Mouse (Mus musculus) heart, embryonic 15.5 days (tissue): Measurements from ENCODE around the gene Slc25a30. TPM values are rescaled to one million over a fixed set of nuclear protein-coding genes. Genes with fewer than 3 reads are reported as not detected.

Experiments used
- ATAC-seq: fragments of 200-750 bp; cut with Nextera tagmentation; replicated peaks from 2 replicates; pipeline ENCODE4 v1.8.0; 2017; ENCODE audit warnings: low read depth, moderate TSS enrichment; ENCODE audit not compliant: insufficient number of reproducible peaks, insufficient read depth, low FRiP score
- H3K27ac ChIP-seq: fragments of 300-500 bp; sonication (generic); 2 replicates; pipeline ENCODE4 v1.5.1; 2015; ENCODE audit warnings: mild to moderate bottlenecking, inconsistent platforms
- H3K27me3 ChIP-seq: fragments of 300-500 bp; sonication (generic); 2 replicates; pipeline ENCODE4 v1.6.1; 2015; ENCODE audit warnings: inconsistent platforms
- H3K36me3 ChIP-seq: fragments of 300-500 bp; sonication (generic); 2 replicates; pipeline ENCODE4 v1.6.1; 2015; ENCODE audit warnings: mild to moderate bottlenecking, inconsistent platforms
- H3K4me1 ChIP-seq: fragments of 300-500 bp; sonication (generic); replicated peaks from 2 replicates; pipeline ENCODE4 v1.6.1; 2015; ENCODE audit warnings: inconsistent platforms
- H3K4me2 ChIP-seq: fragments of 300-500 bp; sonication (generic); 2 replicates; pipeline ENCODE4 v1.6.1; 2015; ENCODE audit warnings: inconsistent platforms, mild to moderate bottlenecking, moderate library complexity
- H3K4me3 ChIP-seq: fragments of 300-500 bp; sonication (generic); 2 replicates; pipeline ENCODE4 v1.5.1; 2015; ENCODE audit warnings: mild to moderate bottlenecking, inconsistent platforms
- H3K9ac ChIP-seq: fragments of 300-500 bp; sonication (generic); 2 replicates; pipeline ENCODE4 v1.6.1; 2015; ENCODE audit warnings: mild to moderate bottlenecking, inconsistent platforms
- H3K9me3 ChIP-seq: fragments of 300-500 bp; sonication (generic); replicated peaks from 2 replicates; pipeline ENCODE4 v1.6.1; 2016; ENCODE audit warnings: inconsistent platforms
- WGBS: fragments of 180-500 bp; shearing (Covaris S2); methylation state at CpG from one replicate; pipeline ENCODE4 v1.1.7; 2015; ENCODE audit warnings: mixed read lengths; 5-methylcytosine and 5-hydroxymethylcytosine counted together
- polyA plus RNA-seq: library from polyadenylated mRNA; unstranded; fragments of >200 nt; fragmentation: Nextera tagmentation; extraction: Ambion mirVana; gene quantifications from 2 replicates; pipeline ENCODE4 v1.2.1, GENCODE M21; 2015

Slc25a30 gene
- polyA plus RNA-seq, 1 experiment from 2014 or later = 5.8 TPM

GRCm38 (mm10) chr14:75826851-75827410 is 40.1 kb upstream of the Slc25a30 start:
- Histone ChIP-seq H3K9me3 (no peaks in the 10 kb centered on the region), H3K9ac (no peak overlapping the region), H3K36me3 (no peaks in the 10 kb centered on the region), H3K4me3 (no peak overlapping the region), H3K4me1 (peaks cover 12% of the 10 kb centered on the region), H3K27me3 (0 out of 2 replicates have a peak, but pooled peaks cover 4% of the 10 kb centered on the region), H3K27ac (no peak overlapping the region), H3K4me2 (no peak overlapping the region)
- 74% methylated on average over 3 of the region's 3 CpGs for WGBS
- no peak for ATAC-seq

DNA sequence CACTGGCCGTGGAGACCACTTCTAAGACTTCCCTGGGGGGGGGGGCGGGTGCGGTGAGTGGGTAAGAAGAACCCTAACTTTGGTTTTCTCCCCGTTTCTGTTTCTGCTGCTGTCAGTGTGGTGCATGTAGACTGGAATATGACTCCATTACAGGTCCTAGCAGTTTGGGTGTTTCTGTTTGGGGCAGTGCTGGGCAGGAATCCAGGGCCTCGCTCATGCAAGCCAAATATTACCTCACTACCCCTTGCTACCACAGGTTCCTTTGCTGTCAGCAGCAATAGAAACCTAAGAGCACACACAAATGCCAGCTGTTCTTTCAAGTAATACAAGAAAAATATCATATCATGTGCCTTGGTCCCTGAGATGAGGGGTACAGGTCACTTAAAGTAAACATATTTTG is 33.2 kb upstream of the Slc25a30 start:
- H3K27ac ChIP-seq = peak overlapping the region; percentile 37; the same call in 1 of the 2 replicates
- H3K4me3 ChIP-seq = no peak overlapping the region
- H3K4me1 ChIP-seq = peaks cover 9% of the 10 kb centered on the region; the same call in 1 of the 2 replicates
- H3K4me2 ChIP-seq = no peak overlapping the region
- no peaks in the 10 kb centered on the region for H3K36me3 ChIP-seq
- 66% methylated on average over 5 of the region's 5 CpGs for WGBS
- H3K9me3 ChIP-seq = no peaks in the 10 kb centered on the region
- ATAC-seq = no peak; the same call in 1 of the 2 replicates
- H3K27me3 ChIP-seq = no peaks in the 10 kb centered on the region
- no peak overlapping the region for H3K9ac ChIP-seq

- no peaks in the 10 kb centered on the region for H3K27me3 ChIP-seq
- H3K4me2 ChIP-seq = no peak overlapping the region
- H3K4me1 ChIP-seq = peaks cover 9% of the 10 kb centered on the region; the same call in 1 of the 2 replicates
- ATAC-seq = no peak
- no peak overlapping the region for H3K27ac ChIP-seq
- no peaks in the 10 kb centered on the region for H3K9me3 ChIP-seq
- no peaks in the 10 kb centered on the region for H3K36me3 ChIP-seq
- H3K4me3 ChIP-seq = no peak overlapping the region
- no peak overlapping the region for H3K9ac ChIP-seq
- WGBS = 78% methylated on average over 2 of the region's 2 CpGs
Measured at GRCm38 (mm10) chr14:75819341-75819740, 32.5 kb upstream of the Slc25a30 start.

DNA sequence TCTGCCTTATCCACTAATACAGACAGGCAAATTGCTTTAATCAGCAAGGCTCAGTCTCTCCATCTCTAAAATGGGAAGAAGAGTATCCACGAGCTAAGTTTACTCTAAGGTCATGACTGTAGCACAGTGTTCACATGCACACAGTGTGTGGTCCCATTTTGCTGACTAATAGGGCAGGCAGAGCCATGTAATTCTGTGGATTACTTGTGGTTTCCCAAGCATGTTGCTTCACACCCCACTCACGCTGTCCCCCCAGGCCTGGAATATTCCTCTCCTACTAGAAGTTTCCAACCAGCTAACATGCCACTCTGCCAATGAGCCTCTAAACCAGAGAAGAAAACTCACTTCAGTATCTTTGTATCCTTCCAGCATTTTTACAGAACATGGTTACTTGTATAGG is 31.7 kb upstream of the Slc25a30 start:
- Histone ChIP-seq H3K4me1 (peaks cover 9% of the 10 kb centered on the region; the same call in 1 of the 2 replicates), H3K36me3 (no peaks in the 10 kb centered on the region), H3K4me2 (no peak overlapping the region), H3K27me3 (no peaks in the 10 kb centered on the region), H3K27ac (no peak overlapping the region), H3K4me3 (no peak overlapping the region), H3K9ac (no peak overlapping the region), H3K9me3 (no peaks in the 10 kb centered on the region)
- WGBS = 76% methylated on average over 2 of the region's 2 CpGs
- no peak for ATAC-seq

GRCm38 (mm10) chr14:75809931-75810330 is 23.1 kb upstream of the Slc25a30 start:
- Histone ChIP-seq H3K4me1 (peaks cover 13% of the 10 kb centered on the region; the same call in 1 of the 2 replicates), H3K4me3 (no peak overlapping the region)
- 83% methylated on average over 6 of the region's 6 CpGs for WGBS

DNA sequence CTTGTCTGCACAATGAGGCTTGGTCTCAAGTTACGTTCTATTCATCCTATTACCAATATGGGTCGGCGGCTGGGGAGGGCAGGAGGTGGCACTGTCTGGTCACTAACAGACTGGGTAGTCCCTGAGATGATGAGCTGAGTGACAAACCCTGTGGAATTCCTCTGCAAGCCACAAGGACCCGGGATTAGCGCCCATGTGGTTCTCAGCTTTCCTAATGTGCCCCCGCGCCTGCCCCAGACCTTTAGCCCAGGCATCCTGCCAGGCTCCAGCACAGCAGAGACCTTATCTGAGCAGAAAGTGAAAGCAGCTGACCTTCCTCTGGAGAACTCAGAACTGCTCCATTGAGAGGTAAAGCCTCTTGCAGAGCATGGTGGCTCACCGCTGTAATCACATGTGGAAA is 21.0 kb upstream of the Slc25a30 start:
- no peaks in the 10 kb centered on the region for H3K36me3 ChIP-seq
- H3K4me3 ChIP-seq = no peak overlapping the region
- H3K9me3 ChIP-seq = no peaks in the 10 kb centered on the region
- ATAC-seq = peak; percentile 82
- peak overlapping the region; percentile 76 for H3K27ac ChIP-seq
- H3K9ac ChIP-seq = no peak overlapping the region
- H3K27me3 ChIP-seq = no peaks in the 10 kb centered on the region
- peak overlapping the region; percentile 36 for H3K4me2 ChIP-seq
- WGBS = 38% methylated on average over 8 of the region's 8 CpGs
- peaks cover 22% of the 10 kb centered on the region for H3K4me1 ChIP-seq

More at GRCm38 (mm10) chr14:75809931-75810330, 23.1 kb upstream of the Slc25a30 start:
- Histone ChIP-seq H3K36me3 (no peaks in the 10 kb centered on the region), H3K9me3 (no peaks in the 10 kb centered on the region), H3K4me2 (no peak overlapping the region), H3K27me3 (no peaks in the 10 kb centered on the region), H3K9ac (no peak overlapping the region), H3K27ac (no peak overlapping the region)
- ATAC-seq = no peak

- Histone ChIP-seq H3K9me3 (no peaks in the 10 kb centered on the region), H3K4me2 (no peak overlapping the region), H3K36me3 (no peaks in the 10 kb centered on the region), H3K4me1 (peaks cover 6% of the 10 kb centered on the region), H3K9ac (no peak overlapping the region), H3K27me3 (no peaks in the 10 kb centered on the region), H3K27ac (no peak overlapping the region), H3K4me3 (no peak overlapping the region)
- no peak for ATAC-seq
- 40% methylated on average over 5 of the region's 5 CpGs for WGBS
Measured at GRCm38 (mm10) chr14:75797769-75798386, 11.0 kb upstream of the Slc25a30 start.

- Histone ChIP-seq H3K4me2 (no peak overlapping the region), H3K36me3 (no peaks in the 10 kb centered on the region), H3K4me3 (no peak overlapping the region), H3K4me1 (no peaks in the 10 kb centered on the region; the same call in 1 of the 2 replicates), H3K9me3 (no peaks in the 10 kb centered on the region), H3K27ac (no peak overlapping the region), H3K9ac (no peak overlapping the region), H3K27me3 (no peaks in the 10 kb centered on the region)
- no peak for ATAC-seq
- 82% methylated on average over 4 of the region's 4 CpGs for WGBS
Measured at GRCm38 (mm10) chr14:75795918-75796317, 9.1 kb upstream of the Slc25a30 start.

DNA sequence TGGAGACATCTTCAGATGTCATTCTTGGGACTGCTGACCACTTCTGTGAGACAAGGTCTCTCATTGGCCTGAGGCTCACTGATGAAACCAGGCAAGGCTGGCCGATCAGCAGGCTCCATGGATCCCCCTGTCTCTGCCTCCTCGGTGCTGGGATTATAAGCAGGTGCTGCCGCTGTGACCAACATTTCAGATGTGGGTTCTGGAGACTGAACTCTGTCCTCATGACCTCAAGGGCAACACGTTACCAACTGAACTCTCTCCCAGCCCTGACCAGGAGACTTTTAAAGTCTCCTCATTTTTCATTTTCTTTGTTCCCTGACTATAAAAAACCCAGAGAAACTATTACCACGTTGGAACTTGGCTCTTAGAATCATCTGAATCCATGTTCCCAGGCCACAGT is 7.9 kb upstream of the Slc25a30 start:
- no peaks in the 10 kb centered on the region for H3K36me3 ChIP-seq
- no peak for ATAC-seq
- no peaks in the 10 kb centered on the region for H3K9me3 ChIP-seq
- no peak overlapping the region for H3K9ac ChIP-seq
- H3K4me3 ChIP-seq = no peak overlapping the region
- WGBS = 77% methylated on average over 5 of the region's 5 CpGs
- H3K27ac ChIP-seq = no peak overlapping the region
- H3K4me1 ChIP-seq = no peaks in the 10 kb centered on the region; the same call in 1 of the 2 replicates
- no peaks in the 10 kb centered on the region for H3K27me3 ChIP-seq
- H3K4me2 ChIP-seq = no peak overlapping the region

- Histone ChIP-seq H3K27ac (no peak overlapping the region), H3K4me1 (no peaks in the 10 kb centered on the region; the same call in 1 of the 2 replicates), H3K9ac (no peak overlapping the region), H3K4me2 (no peak overlapping the region), H3K4me3 (no peak overlapping the region), H3K27me3 (no peaks in the 10 kb centered on the region), H3K9me3 (no peaks in the 10 kb centered on the region), H3K36me3 (no peaks in the 10 kb centered on the region)
- 75% methylated on average over 6 of the region's 6 CpGs for WGBS
- no peak for ATAC-seq
Measured at GRCm38 (mm10) chr14:75794324-75794723, 7.5 kb upstream of the Slc25a30 start.

DNA sequence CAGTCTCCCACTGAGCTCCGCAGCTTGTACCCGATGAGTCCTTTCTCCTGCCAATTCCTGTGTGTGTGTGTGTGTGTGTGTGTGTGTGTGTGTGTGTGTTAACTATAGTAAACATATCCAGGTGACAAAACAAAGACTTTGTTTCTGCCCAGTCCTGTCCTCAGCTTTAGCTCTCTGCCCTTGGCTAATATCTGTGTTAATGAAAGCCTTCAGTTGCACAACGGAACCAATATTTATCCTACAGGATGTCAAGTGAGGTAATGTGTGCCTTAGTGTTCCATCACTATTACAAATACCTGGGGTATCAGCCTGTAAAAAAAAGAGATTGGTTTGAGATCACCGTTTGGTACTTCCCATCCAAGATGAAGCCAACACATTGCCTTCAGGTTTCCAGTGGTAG is 6.3 kb upstream of the Slc25a30 start:
- 92% methylated on average over 4 of the region's 4 CpGs for WGBS
- Histone ChIP-seq H3K27me3 (no peaks in the 10 kb centered on the region), H3K36me3 (no peaks in the 10 kb centered on the region), H3K4me1 (no peaks in the 10 kb centered on the region; the same call in 1 of the 2 replicates), H3K4me2 (no peak overlapping the region), H3K27ac (no peak overlapping the region), H3K9me3 (no peaks in the 10 kb centered on the region), H3K9ac (no peak overlapping the region), H3K4me3 (no peak overlapping the region)
- no peak for ATAC-seq

- H3K36me3 ChIP-seq = no peaks in the 10 kb centered on the region
- H3K4me1 ChIP-seq = peaks cover 3% of the 10 kb centered on the region; the same call in 1 of the 2 replicates
- H3K9me3 ChIP-seq = no peaks in the 10 kb centered on the region
- no peaks in the 10 kb centered on the region for H3K27me3 ChIP-seq
- H3K27ac ChIP-seq = no peak overlapping the region
- H3K4me2 ChIP-seq = no peak overlapping the region
- WGBS = 78% methylated on average over 3 of the region's 3 CpGs
- H3K4me3 ChIP-seq = no peak overlapping the region
- ATAC-seq = no peak
- H3K9ac ChIP-seq = no peak overlapping the region
Measured at GRCm38 (mm10) chr14:75791372-75791771, 4.5 kb upstream of the Slc25a30 start.
